Mouse (Mus musculus): Measurements from ENCODE around the gene Zc3h7a. TPM values are rescaled to one million over a fixed set of nuclear protein-coding genes. Genes with fewer than 3 reads are reported as not detected.

The Zc3h7a gene
- polyA plus RNA-seq (2014; fragmentation: Illumina TruSeq; extraction: RNeasy Lipid Tissue Mini Kit (QIAGEN cat#74804); ENCODE audit: insufficient read depth, low read depth, low replicate concordance) = 44.2 TPM

GRCm38 (mm10) chr16:11176208-11176883 is at the start of gene Zc3h7a:
Gene Zc3h7a (minus strand): TSS chr16:11176393.

GRCm38 (mm10) chr16:11202571-11203554 is 26.7 kb upstream of the Zc3h7a start, which contains the start of gene Rsl1d1:
Gene Rsl1d1 (minus strand): TSS chr16:11203331.

GRCm38 (mm10) chr16:11134348-11135344 is 41.5 kb downstream of the Zc3h7a start, which contains the start of gene Txndc11:
Gene Txndc11 (minus strand): TSS chr16:11134650.

Other genes with a start within 250 kb of the Zc3h7a start
- gene Snn, start 115.4 kb downstream of the Zc3h7a start, polyA plus RNA-seq (2014; fragmentation: Illumina TruSeq; extraction: RNeasy Lipid Tissue Mini Kit (QIAGEN cat#74804); ENCODE audit: insufficient read depth, low read depth, low replicate concordance) = 25.3 TPM
- gene Litaf, start 110.2 kb downstream of the Zc3h7a start, polyA plus RNA-seq (2014; fragmentation: Illumina TruSeq; extraction: RNeasy Lipid Tissue Mini Kit (QIAGEN cat#74804); ENCODE audit: insufficient read depth, low read depth, low replicate concordance) = 40.7 TPM
- gene Txndc11, start 41.7 kb downstream of the Zc3h7a start, polyA plus RNA-seq (2014; fragmentation: Illumina TruSeq; extraction: RNeasy Lipid Tissue Mini Kit (QIAGEN cat#74804); ENCODE audit: insufficient read depth, low read depth, low replicate concordance) = 12.6 TPM
- gene Rsl1d1, start 26.9 kb upstream of the Zc3h7a start, polyA plus RNA-seq (2014; fragmentation: Illumina TruSeq; extraction: RNeasy Lipid Tissue Mini Kit (QIAGEN cat#74804); ENCODE audit: insufficient read depth, low read depth, low replicate concordance) = 38.8 TPM
- 42.4 TPM for gene Gspt1, start 77.9 kb upstream of the Zc3h7a start, polyA plus RNA-seq (2014; fragmentation: Illumina TruSeq; extraction: RNeasy Lipid Tissue Mini Kit (QIAGEN cat#74804); ENCODE audit: insufficient read depth, low read depth, low replicate concordance)
- 0.64 TPM for gene Tnfrsf17, start 137.4 kb upstream of the Zc3h7a start, polyA plus RNA-seq (2014; fragmentation: Illumina TruSeq; extraction: RNeasy Lipid Tissue Mini Kit (QIAGEN cat#74804); ENCODE audit: insufficient read depth, low read depth, low replicate concordance)
- 2.0 TPM for gene Snx29, start 146.5 kb upstream of the Zc3h7a start, polyA plus RNA-seq (2014; fragmentation: Illumina TruSeq; extraction: RNeasy Lipid Tissue Mini Kit (QIAGEN cat#74804); ENCODE audit: insufficient read depth, low read depth, low replicate concordance)

Measured in lung, adult 10 weeks (tissue).